ENCODE assay signal across 10 mouse cellular contexts in genomic region chr12:45443512-45444190, GRCm38 (mm10).
A peak's percentile ranks its signal among the peaks of the same experiment; 100 is the strongest.
DNase-seq lines count a peak whose midpoint lies in the region; ATAC-seq and TF ChIP-seq lines count a peak whose summit lies in the region.
"Had no signal": no experiment of that assay in that cellular context is flagged by ENCODE, and none has a peak within 500 bp of the region (broad histone marks: within the 10 kb centered on the region; RNA-seq: fewer than 3 reads in every experiment).

No protein-coding gene starts in this region.

- no peak for ATAC-seq in liver, embryonic 14.5 days (ENCODE audit: insufficient read depth)
- ATAC-seq in forebrain, embryonic 13.5 days: peak; percentile 82
- ATAC-seq in midbrain, embryonic 14.5 days (ENCODE audit: low FRiP score, low TSS enrichment): peak; percentile 74
- ATAC-seq in inflammation-experienced regulatory T-cells, adult 6 months: no peak

- no peaks in the 10 kb centered on the region for H3K36me3 ChIP-seq in liver, embryonic 14.5 days (replicated peaks; ENCODE audit: control insufficient read depth, insufficient read depth, low read depth)
- no peaks in the 10 kb centered on the region for H3K36me3 ChIP-seq in forebrain, embryonic 13.5 days (ENCODE audit: poor library complexity, severe bottlenecking)
- H3K36me3 ChIP-seq in midbrain, embryonic 14.5 days (ENCODE audit: control insufficient read depth, insufficient read depth, low read length): no peaks in the 10 kb centered on the region
- H3K36me3 ChIP-seq: embryonic facial prominence, embryonic 12.5 days; liver, embryonic 13.5 days had no signal

- WGBS in liver, embryonic 14.5 days (ENCODE audit: insufficient replicate concordance): 50% methylated on average over 8 of the region's 8 CpGs
- 63% methylated on average over 8 of the region's 8 CpGs for WGBS in forebrain, embryonic 13.5 days
- WGBS in midbrain, embryonic 14.5 days: 63% methylated on average over 8 of the region's 8 CpGs

- H3K9me3 ChIP-seq in liver, embryonic 14.5 days (ENCODE audit: control insufficient read depth, low read length): no peaks in the 10 kb centered on the region
- no peaks in the 10 kb centered on the region for H3K9me3 ChIP-seq in forebrain, embryonic 13.5 days (replicated peaks)
- no peaks in the 10 kb centered on the region for H3K9me3 ChIP-seq in midbrain, embryonic 14.5 days (ENCODE audit: control insufficient read depth, low read length)
- H3K9me3 ChIP-seq: embryonic facial prominence, embryonic 12.5 days; liver, embryonic 13.5 days had no signal

- H3K27ac ChIP-seq in liver, embryonic 14.5 days: no peak overlapping the region
- H3K27ac ChIP-seq in forebrain, embryonic 13.5 days: no peak overlapping the region
- no peak overlapping the region for H3K27ac ChIP-seq in midbrain, embryonic 14.5 days (replicated peaks; ENCODE audit: low read depth, low read length)
- H3K27ac ChIP-seq: embryonic facial prominence, embryonic 12.5 days; liver, embryonic 13.5 days had no signal

- H3K4me2 ChIP-seq in liver, embryonic 14.5 days (ENCODE audit: low read depth): no peak overlapping the region
- no peak overlapping the region for H3K4me2 ChIP-seq in forebrain, embryonic 13.5 days
- no peak overlapping the region for H3K4me2 ChIP-seq in midbrain, embryonic 14.5 days (ENCODE audit: low read length)
- H3K4me2 ChIP-seq: embryonic facial prominence, embryonic 12.5 days; liver, embryonic 13.5 days had no signal

- no peaks in the 10 kb centered on the region for H3K27me3 ChIP-seq in liver, embryonic 14.5 days (ENCODE audit: control insufficient read depth, insufficient read depth, low read length)
- H3K27me3 ChIP-seq in forebrain, embryonic 13.5 days: no peaks in the 10 kb centered on the region
- H3K27me3 ChIP-seq in midbrain, embryonic 14.5 days (ENCODE audit: control insufficient read depth, insufficient read depth, low read length): no peaks in the 10 kb centered on the region
- H3K27me3 ChIP-seq: embryonic facial prominence, embryonic 12.5 days; liver, embryonic 13.5 days had no signal

- H3K9ac ChIP-seq in liver, embryonic 14.5 days (replicated peaks): no peak overlapping the region
- H3K9ac ChIP-seq in forebrain, embryonic 13.5 days: no peak overlapping the region
- H3K9ac ChIP-seq in midbrain, embryonic 14.5 days (replicated peaks; ENCODE audit: low read length): no peak overlapping the region
- H3K9ac ChIP-seq: embryonic facial prominence, embryonic 12.5 days; liver, embryonic 13.5 days had no signal

- no peak overlapping the region for H3K4me3 ChIP-seq in liver, embryonic 14.5 days (ENCODE audit: insufficient read depth in 1 of 2, low read depth in 2 of 2, low read length in 2 of 2)
- H3K4me3 ChIP-seq in forebrain, embryonic 13.5 days: no peak overlapping the region
- H3K4me3 ChIP-seq in midbrain, embryonic 14.5 days (replicated peaks; ENCODE audit: low read depth, low read length): no peak overlapping the region
- H3K4me3 ChIP-seq: embryonic facial prominence, embryonic 12.5 days; liver, embryonic 13.5 days had no signal

- DNase-seq in liver, embryonic 14.5 days (ENCODE audit: low read depth in 3 of 3, low spot score in 3 of 3): peak in 1 of 3 experiments; percentile 1
- no peak for DNase-seq in liver
- peak; percentile 58 for DNase-seq in adrenal gland, adult 2 months
- DNase-seq in kidney, postnatal 10 days: peak; percentile 22
- DNase-seq in midbrain, embryonic 14.5 days: peak; percentile 87
- no peak for DNase-seq in urinary bladder, postnatal 10 days (ENCODE audit: low spot score)
- DNase-seq: liver, embryonic 13.5 days had no signal

- no peaks in the 10 kb centered on the region for H3K4me1 ChIP-seq in liver, embryonic 14.5 days (replicated peaks; ENCODE audit: control insufficient read depth in 2 of 2, insufficient read depth in 2 of 2, low read length in 1 of 2)
- H3K4me1 ChIP-seq in forebrain, embryonic 13.5 days: no peaks in the 10 kb centered on the region
- H3K4me1 ChIP-seq in midbrain, embryonic 14.5 days (ENCODE audit: control insufficient read depth, insufficient read depth, low read length): no peaks in the 10 kb centered on the region
- H3K4me1 ChIP-seq: embryonic facial prominence, embryonic 12.5 days; liver, embryonic 13.5 days had no signal

- TF ChIP-seq EP300 in liver, embryonic 14.5 days (IDR thresholded peaks at IDR 0.05; ENCODE audit: low read depth): no peak

- peak; percentile 57 for TF ChIP-seq CTCF in liver, embryonic 14.5 days (IDR thresholded peaks at IDR 0.05; ENCODE audit: low read depth)

Comparison
In these comparisons a context has a peak if more than half of its experiments do, and no peak if none do; other contexts are left out.
1. ATAC-seq: peak in forebrain, embryonic 13.5 days (single experiment) and midbrain, embryonic 14.5 days (single experiment); none in liver, embryonic 14.5 days (single experiment) and inflammation-experienced regulatory T-cells, adult 6 months (single experiment).
2. DNase-seq: peak in adrenal gland, adult 2 months (single experiment), kidney, postnatal 10 days (single experiment) and midbrain, embryonic 14.5 days (single experiment); none in liver (single experiment) and urinary bladder, postnatal 10 days (single experiment).